Mouse (Mus musculus) right cerebral cortex, postnatal 14 days (tissue): ENCODE data around the gene Cdkl4.
"Not testable (repeated sequence)": the region's sequence is repeated elsewhere in the genome, so short reads cannot be mapped to it uniquely, and the experiment has no call there.

Source experiments
- DNase-seq: peaks from one replicate; pipeline ENCODE4 v3.0.0; 2022

The Cdkl4 gene

DNA sequence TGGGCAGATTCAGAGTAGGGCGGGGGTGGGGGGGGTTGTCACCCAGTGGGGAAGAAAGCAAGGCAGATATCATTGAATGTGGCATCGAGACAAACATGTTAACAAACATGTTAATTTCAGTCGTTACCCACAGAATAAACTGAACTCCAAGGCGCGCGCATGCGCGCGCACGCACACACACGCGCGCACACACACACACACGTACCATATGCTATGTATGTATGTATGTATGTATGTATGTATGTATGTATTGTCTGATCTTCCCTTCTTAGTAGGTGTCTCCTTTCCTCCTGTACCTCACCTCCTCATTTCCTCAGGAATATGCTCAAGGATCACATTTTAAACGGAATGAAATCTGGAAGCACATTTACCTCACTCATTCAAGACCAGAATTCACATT lies at the start of gene Cdkl4:
Gene Cdkl4, minus strand, starts transcription at position 175 of the 400 bp plus-strand sequence.
- DNase-seq = no peak

DNA sequence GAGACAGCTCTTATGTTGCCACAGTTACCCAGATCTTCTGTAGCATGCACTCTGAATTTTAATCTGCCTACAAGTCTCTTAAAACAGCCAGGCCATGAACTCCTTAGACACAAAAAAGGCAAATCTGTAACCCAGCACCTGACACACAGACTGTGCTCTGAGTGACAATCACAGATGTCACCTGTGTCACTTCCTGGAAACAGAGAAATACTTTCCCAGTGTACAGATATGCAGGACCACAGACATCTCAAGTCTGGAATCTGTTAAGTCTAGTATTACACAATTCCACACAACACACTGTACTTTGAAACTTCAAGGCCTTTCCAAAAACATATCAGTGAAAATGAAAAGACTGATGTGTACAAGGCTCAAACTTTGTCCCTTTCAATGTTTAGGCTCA lies 47.4 kb upstream of the Cdkl4 start:
- no peak for DNase-seq

- no peak for DNase-seq
Measured at GRCm38 (mm10) chr17:80621691-80622090, 44.1 kb upstream of the Cdkl4 start.

DNA sequence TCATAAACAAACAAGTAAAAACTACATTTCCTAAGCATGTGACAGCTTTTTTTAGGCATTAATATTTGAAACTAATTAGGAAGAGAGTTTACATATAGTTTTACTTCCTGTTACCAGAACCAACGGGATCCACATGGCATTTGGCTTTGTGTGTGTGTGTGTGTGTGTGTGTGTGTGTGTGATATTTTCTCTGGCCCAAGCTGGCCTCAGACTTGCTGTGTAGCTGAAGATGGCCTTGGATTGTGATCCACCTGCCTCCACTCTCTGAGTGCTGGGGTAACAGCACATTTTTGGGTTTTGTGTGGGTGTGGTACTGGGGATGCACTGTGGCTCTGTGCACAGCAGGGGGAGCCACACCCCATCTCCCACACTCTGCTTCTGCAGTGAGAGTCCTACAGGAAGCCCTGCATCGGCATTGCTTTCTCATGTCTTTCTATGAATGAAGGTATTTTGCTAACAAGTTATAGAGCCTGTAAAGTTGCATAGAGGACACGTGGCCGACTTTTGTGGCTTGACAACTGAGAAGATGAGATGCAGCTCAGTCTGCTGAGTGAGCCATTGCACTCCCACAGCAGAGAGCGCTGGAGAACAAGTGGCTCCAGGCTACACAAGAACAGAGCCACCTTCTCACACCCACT lies 43.3 kb upstream of the Cdkl4 start:
- DNase-seq = peak; percentile 69

DNA sequence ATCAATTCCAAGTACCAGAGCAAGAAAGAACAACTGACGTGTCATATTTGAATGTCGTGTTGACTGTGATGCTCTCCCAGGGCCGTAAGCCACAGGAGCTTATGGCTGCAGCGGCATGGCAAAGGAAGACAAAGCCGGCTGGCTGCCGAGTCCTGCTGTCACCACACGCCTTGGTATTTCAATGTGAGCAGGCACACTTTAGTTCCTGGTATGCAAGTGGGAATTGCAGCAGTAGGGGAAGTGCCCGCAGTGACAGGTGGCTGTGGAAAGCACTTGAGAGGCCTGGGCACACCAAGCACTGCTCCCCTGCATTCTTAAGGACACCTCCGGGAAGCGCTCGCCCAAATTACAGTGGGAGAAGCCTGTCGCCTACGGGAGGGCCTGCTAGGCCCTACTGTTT lies 41.9 kb upstream of the Cdkl4 start:
- no peak for DNase-seq

GRCm38 (mm10) chr17:80618890-80619289 lies 41.3 kb upstream of the Cdkl4 start:
- no peak for DNase-seq

DNA sequence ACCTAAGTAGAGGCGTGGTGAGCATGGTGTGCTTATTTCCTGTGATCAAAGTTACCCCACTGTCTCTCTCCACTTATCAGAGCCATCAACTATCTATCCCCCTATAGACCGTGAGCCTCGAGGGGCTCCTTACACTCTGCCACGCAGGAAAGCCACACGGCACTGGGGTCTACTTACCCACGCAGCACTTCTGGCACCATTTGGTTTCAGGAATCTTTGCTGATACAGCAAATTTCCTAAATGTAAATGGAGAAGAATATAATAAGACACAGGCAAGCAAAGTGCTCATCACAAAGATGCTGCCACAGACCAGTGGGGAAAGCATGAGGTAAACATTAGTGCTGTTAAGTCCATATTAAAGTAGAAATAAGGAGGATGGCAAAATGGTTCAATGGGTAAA lies 26.2 kb upstream of the Cdkl4 start:
- DNase-seq = no peak

DNA sequence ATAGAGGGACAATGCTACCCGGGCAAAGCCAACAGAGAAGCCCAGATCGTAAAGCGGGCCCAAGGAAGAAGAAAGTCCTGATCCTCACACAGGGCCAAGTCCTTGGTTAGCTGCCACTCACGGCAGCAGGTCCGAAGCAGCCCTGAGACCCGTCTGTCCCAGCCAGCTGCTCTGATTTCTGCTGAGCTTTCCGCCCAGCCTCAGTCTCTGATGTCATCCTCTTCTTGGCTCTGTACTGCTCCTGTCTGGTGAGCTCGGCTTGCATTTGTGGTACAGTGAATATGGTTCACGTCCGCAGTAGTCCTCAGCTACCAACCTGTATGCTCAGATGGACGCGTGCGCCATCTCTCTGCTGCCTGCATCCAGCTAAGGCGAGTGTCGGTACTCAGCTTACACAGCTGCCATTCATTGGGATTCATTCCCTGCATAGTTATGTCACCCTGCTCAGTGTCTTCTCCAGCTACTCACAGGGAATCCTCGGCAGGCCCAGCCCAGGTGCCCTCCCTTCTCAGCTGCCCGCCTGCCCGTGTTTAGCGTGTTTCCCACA lies 25.5 kb upstream of the Cdkl4 start:
- no peak for DNase-seq

DNA sequence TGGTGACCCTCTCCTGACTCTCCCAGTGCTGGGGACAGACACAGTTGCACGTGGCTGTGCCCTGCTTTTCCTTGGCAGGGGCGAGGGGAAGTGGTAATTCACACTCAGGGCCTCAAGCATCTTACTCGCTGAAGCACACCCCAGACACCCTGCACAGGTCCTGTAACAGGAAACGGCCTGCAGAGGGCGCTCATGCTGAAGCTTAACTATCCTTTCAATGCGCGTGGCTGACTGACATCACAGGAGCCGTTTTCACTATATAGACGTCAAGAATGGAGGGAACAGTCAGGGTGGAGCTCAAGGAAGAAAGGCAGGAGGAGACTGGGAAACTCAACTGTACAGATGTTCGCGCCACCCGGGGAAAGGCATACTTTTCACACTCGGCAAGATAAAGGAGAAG lies 23.8 kb upstream of the Cdkl4 start:
- peak; percentile 74 for DNase-seq

DNA sequence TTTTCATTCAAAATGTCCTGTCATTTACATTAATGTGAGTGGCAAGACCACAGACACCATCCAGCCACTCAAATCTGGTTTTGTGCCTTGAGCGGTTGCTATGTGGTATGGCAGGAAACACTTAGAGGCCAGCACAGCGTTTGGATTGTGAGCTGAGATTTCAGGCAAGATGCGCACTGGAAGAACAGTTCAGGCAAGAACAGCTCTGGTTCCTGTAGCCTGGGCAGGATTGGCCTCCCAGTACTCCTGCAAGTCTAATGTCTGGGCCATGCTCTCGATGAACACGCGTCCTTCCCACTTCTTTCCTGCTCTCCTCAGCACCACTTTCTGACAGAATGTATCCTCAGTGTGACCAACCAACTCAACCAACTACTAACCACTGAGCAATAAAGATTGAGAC lies 5.4 kb upstream of the Cdkl4 start:
- no peak for DNase-seq

DNA sequence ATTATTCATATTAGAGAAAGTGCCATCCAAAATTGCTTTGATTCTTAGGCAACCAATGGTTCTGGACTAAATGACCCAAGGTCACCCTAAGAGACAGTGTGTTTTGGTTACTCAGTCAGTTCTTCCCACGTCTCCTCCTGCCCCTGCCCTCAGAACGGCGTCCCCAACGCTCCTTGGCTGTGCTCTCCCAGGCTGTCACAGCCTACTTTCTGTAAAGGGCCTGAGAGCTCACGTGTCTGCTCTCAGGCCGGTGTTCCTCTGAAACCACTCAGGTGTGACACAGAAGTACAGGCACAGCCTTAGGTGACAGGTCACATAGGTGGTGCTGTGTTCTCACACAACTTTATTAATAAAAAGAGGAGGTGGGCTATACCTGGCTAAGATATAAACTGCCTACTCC lies 2.3 kb upstream of the Cdkl4 start:
- DNase-seq = no peak

- no peak for DNase-seq
Measured at GRCm38 (mm10) chr17:80579089-80579488, 1.5 kb upstream of the Cdkl4 start.

DNA sequence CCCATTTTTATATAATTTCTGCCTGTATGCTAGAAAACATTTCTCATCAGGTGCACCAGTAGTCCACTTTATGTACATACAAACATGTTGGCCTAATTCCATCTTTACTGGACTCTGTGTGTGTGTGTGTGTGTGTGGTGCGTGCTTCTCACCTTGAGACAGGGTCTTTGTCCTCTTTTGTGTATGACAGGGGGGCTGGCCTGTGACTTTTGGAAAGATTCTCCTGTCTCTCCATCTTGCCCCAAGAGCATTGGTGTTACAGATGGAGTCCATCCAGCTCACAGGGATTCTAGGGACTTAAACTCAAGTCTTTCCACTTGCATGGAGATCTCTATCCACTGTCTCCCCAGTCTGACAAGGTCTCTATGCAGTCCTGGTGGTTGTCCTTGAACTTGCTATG lies 428 bp upstream of the Cdkl4 start:
- no peak for DNase-seq

DNA sequence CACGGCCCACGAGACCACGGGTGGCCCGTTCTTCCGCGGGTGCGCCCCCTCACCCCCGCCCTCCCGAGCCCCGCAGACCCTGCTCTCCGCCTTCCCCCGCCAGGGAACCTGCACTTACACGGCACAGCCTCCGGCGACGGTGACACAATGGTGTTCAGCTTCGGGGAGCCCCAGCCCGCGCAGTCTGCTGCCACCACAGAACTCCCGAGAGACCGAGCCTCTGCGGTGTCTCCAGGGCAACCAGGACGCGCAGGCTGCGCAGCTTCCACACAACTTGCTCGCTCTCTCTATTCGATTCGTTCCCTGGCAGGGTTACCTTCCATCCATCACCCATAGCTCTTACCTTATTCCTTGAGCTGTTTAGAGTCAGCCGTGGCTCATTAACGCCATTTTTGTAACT lies 399 bp downstream of the Cdkl4 start:
- peak; percentile 80 for DNase-seq

- DNase-seq = no peak
Measured at GRCm38 (mm10) chr17:80575008-80575407, 2.6 kb downstream of the Cdkl4 start.

DNA sequence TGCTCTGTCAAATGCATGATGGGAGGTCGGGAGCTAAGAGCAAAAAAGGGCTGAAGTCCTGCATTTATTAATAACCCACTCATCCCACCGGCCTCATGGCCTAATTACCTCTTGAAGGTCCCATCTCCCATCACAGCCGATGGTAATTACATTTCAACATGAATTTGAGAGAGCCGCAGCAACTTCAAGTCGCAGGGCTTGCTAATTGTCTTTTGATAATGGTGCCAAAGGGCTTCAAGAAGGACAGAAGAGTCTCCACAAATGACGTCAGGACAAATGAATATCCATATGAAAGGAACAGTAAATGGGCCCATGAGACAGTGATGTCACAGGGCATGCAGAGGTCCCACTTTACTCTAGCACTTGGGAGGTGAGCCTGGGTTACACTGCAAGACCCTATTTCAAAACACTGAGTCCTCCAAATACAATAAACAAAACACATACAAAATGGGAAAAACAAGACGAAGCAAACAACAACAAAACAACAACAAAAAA lies 3.1 kb downstream of the Cdkl4 start:
- DNase-seq = no peak

GRCm38 (mm10) chr17:80572187-80572935 lies 5.3 kb downstream of the Cdkl4 start:
- no peak for DNase-seq

GRCm38 (mm10) chr17:80571460-80571859 lies 6.2 kb downstream of the Cdkl4 start:
- no peak for DNase-seq

DNA sequence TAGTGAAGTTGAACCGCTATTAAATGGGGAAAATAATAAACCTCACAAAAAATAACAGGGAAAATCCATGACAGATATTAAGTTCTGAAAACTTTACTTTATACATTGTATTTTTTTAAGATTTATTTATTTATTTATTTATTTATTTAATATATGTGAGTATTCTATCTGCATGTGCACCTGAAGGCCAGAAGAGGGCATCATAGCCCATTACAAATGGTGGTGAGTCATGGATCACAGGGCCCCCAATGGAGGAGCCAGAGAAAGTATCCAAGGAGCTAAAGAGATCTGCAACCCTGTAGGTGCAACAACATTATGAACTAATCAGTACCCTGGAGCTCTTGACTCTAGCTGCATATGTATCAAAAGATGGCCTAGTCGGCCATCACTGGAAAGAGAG lies 7.9 kb downstream of the Cdkl4 start:
- DNase-seq = not testable (repeated sequence)

DNA sequence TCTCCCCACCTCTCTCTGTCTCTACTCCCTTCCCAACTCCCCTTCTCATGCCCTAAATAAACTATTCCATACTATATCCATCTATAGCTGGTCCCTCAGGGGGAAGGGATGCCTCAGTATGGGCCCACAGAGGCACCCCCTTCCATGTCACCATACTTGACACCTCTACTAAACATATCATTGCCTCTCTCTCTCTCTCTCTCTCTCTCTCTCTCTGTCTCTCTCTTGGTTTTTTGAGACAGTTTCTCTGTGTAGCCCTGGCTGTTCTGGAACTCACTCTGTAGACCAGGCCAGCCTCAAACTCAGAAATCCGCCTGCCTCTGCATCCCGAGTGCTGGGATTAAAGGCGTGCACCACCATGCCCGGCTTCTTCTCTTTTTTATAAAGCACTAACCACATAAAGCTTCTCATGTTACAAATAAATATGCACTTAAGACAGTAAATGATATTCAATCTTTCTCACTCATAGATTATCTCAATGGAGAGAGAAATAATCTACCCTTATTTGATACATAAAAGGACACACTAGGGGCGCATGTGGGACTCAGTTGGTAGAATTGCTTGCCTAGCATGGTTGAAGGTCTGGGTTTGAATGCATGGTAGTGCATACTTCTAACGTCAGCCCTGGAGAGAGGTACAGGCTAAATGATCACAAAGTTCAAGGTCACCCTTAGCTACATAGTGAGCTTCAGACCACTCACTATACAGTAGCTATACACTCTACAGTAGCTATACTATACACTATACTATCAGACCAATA lies 8.6 kb downstream of the Cdkl4 start:
- DNase-seq = no peak

- no peak for DNase-seq
Measured at GRCm38 (mm10) chr17:80568441-80568840, 9.2 kb downstream of the Cdkl4 start.

DNA sequence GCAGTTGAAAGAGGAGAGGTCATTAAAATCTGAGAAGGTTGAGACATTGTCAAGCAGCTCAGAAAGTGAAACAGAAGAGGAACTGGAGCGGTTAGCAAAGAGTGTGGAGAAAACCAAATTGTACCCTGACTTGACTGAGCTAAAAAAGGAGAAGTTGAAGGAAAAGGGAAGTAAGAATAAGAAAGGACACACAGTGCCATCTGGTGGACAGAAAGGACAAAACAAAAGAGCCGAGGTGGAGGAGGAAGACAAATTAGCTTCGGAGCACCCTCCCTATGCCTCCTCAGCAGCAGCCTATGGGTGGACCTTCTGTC lies 13.0 kb downstream of the Cdkl4 start:
- no peak for DNase-seq

- DNase-seq = not testable (repeated sequence)
Measured at GRCm38 (mm10) chr17:80563762-80564610, 13.6 kb downstream of the Cdkl4 start.
